Mouse (Mus musculus): Measurements from ENCODE around the gene Msl1.
A peak's percentile ranks its signal among the peaks of the same experiment; 100 is the strongest.

The Msl1 gene

GRCm38 (mm10) chr11:98764746-98765145 is 30.6 kb upstream of the Msl1 start:
- no peak for DNase-seq

- peak; percentile 14 for DNase-seq
Measured at GRCm38 (mm10) chr11:98765421-98766309, 29.7 kb upstream of the Msl1 start.

- no peak for DNase-seq
Measured at GRCm38 (mm10) chr11:98766346-98766745, 29.0 kb upstream of the Msl1 start.

GRCm38 (mm10) chr11:98766816-98767215 is 28.5 kb upstream of the Msl1 start:
- DNase-seq = peak; percentile 29

- DNase-seq = peak; percentile 73
Measured at GRCm38 (mm10) chr11:98767276-98767675, 28.0 kb upstream of the Msl1 start.

- no peak for DNase-seq
Measured at GRCm38 (mm10) chr11:98767713-98768112, 27.6 kb upstream of the Msl1 start.

- no peak for DNase-seq
Measured at GRCm38 (mm10) chr11:98768127-98769006, 26.9 kb upstream of the Msl1 start.

- DNase-seq = no peak
Measured at GRCm38 (mm10) chr11:98769007-98769954, 26.0 kb upstream of the Msl1 start.

GRCm38 (mm10) chr11:98770096-98770975 is 25.0 kb upstream of the Msl1 start:
- DNase-seq = peak; percentile 37

- DNase-seq = no peak
Measured at GRCm38 (mm10) chr11:98771131-98771530, 24.2 kb upstream of the Msl1 start.

GRCm38 (mm10) chr11:98771844-98772525 is 23.3 kb upstream of the Msl1 start:
- no peak for DNase-seq

GRCm38 (mm10) chr11:98772667-98773171 is 22.6 kb upstream of the Msl1 start:
- DNase-seq = no peak

- DNase-seq = peak; percentile 95
Measured at GRCm38 (mm10) chr11:98773635-98774295, 21.6 kb upstream of the Msl1 start.

- no peak for DNase-seq
Measured at GRCm38 (mm10) chr11:98774582-98775347, 20.6 kb upstream of the Msl1 start, which contains the start of gene Nr1d1. Nr1d1 (minus strand) TSS chr11:98775333.

- peak; percentile 90 for DNase-seq
Measured at GRCm38 (mm10) chr11:98775348-98776051, 19.8 kb upstream of the Msl1 start.

GRCm38 (mm10) chr11:98776052-98776764 is 19.1 kb upstream of the Msl1 start:
- DNase-seq = no peak

GRCm38 (mm10) chr11:98776843-98777590 is 18.3 kb upstream of the Msl1 start:
- DNase-seq = no peak

Data from thymus, postnatal 4 days (tissue).